Mouse (Mus musculus) testis, adult 2 months (tissue): ENCODE results near the gene Desi1. TPM values are rescaled to one million over a fixed set of nuclear protein-coding genes. Genes with fewer than 3 reads are reported as not detected.

Source experiments
- H3K27ac ChIP-seq: fragments of 200-500 bp; 2 replicates; pipeline ENCODE4 v1.5.1; 2012; ENCODE audit warnings: low read depth, low read length; ENCODE audit not compliant: control insufficient read depth, insufficient read depth
- H3K27me3 ChIP-seq: fragments of 200-500 bp; 2 replicates; pipeline ENCODE4 v1.6.1; 2012; ENCODE audit warnings: mild to moderate bottlenecking, low read length, moderate library complexity; ENCODE audit not compliant: control insufficient read depth, insufficient read depth
- H3K36me3 ChIP-seq: fragments of 200-500 bp; 2 replicates; pipeline ENCODE4 v1.6.1; 2012; ENCODE audit warnings: mild to moderate bottlenecking, low read length; ENCODE audit not compliant: control insufficient read depth, insufficient read depth
- H3K4me1 ChIP-seq: fragments of 200-500 bp; 2 replicates; pipeline ENCODE4 v1.6.1; 2012; ENCODE audit warnings: low read length; ENCODE audit not compliant: control insufficient read depth, insufficient read depth
- H3K4me3 ChIP-seq: fragments of 200-500 bp; 2 replicates; pipeline ENCODE4 v1.5.1; 2012; ENCODE audit warnings: low read depth, mild to moderate bottlenecking, low read length, moderate library complexity, mixed read lengths; ENCODE audit not compliant: control insufficient read depth
- CTCF ChIP-seq: fragments of 200-500 bp; IDR thresholded peaks from 2 replicates; pipeline ENCODE4 v1.5.1; 2012; ENCODE audit warnings: low read depth, mild to moderate bottlenecking, inconsistent platforms, low read length, moderate library complexity; ENCODE audit not compliant: control insufficient read depth, insufficient read depth, insufficient replicate concordance
- POLR2A ChIP-seq: fragments of 200-500 bp; IDR thresholded peaks from 2 replicates; pipeline ENCODE4 v1.6.1; 2012; ENCODE audit warnings: low read depth, mild to moderate bottlenecking, inconsistent platforms, low read length, moderate library complexity; ENCODE audit not compliant: control insufficient read depth
- polyA plus RNA-seq: library from polyadenylated mRNA; depleted of rRNA; stranded (reverse); fragments of >200 nt; gene quantifications from 2 replicates; pipeline ENCODE4 v1.2.3, GENCODE M21; 2012

The Desi1 gene
- polyA plus RNA-seq, 1 experiment, result 682 TPM

DNA sequence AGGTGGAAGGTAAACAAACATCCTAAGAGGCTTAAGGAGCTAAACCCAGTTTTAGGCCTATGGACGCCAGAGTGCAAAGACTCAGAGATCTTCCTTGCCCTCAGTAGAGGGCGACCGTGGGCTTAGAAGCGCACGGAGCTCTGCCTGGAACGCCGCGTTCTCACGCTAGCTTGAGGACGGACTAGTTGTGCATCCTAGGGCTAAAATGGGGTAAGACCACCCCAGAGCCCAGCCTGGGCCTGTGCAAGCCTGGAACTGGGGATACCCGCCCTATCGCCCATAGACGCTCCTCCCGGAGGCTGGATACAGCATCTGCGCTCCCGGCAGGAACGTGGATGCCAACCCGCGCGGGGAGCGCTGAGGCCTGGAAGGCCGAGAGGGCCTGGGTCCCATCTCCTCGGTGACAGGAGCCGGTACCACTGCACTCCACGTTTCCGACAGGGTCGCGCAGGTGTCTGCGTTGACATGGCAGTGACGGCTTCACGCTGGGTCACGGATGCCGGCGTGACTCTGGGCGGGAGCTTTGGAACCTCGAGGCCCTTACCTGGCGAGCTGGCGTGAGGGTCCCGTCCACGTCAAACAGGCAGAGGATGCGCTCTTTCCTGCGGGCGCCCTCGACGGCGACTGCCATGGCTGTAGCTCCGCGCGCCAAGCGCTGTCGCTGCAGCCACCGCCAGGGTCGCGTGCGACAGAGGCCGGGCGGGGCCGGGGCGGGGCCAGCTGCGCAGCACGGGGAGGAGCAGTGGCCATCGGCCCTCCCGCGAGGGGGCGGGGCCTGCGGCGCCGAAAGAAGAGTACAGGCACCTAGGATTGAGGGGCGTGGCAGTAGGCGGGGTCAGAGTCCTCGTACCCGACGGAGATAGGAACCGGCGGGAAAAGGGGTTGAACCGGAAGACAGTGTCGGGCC is 73.2 kb downstream of the Desi1 start, which contains the start of gene Pmm1:
Pmm1 (minus strand) TSS at position 760 of the 907 bp plus-strand sequence.
- TF ChIP-seq POLR2A (peak; percentile 48; the same call in 1 of the 2 replicates), CTCF (peak; percentile 66; the same call in 1 of the 2 replicates)
- Histone ChIP-seq H3K4me3 (peak within 1 kb of the TSS; percentile 88), H3K27ac (peak within 1 kb of the TSS; percentile 61)

DNA sequence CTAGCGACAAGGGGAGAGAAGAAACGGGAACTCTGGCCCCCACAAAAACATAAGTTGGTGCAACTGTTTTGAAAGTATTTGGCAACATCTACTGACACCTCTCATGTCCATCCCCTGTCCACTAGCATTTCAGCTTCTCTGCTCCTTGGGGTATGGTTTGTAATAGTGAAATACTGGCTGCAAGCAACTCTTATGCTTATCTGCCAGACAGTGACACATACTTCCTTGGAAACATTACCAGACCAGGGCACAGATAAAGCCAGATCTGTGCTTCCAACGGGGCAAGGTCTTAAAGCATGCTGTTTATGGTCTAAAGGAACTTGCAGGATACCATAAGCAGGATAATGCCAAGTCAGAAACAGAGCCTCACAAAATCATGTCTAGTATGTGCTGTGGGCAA is 74.8 kb downstream of the Desi1 start:
- TF ChIP-seq POLR2A (no peak), CTCF (no peak)
- no peaks in the 10 kb centered on the region for H3K36me3 ChIP-seq
- no peak overlapping the region for H3K27ac ChIP-seq
- no peak overlapping the region for H3K4me3 ChIP-seq
- peaks cover 10% of the 10 kb centered on the region for H3K4me1 ChIP-seq
- no peaks in the 10 kb centered on the region for H3K27me3 ChIP-seq

More for the DNA sequence above, 73.2 kb downstream of the Desi1 start, which contains the start of gene Pmm1:
- Histone ChIP-seq H3K4me1 (peaks cover 10% of the 10 kb centered on the region), H3K27me3 (no peaks in the 10 kb centered on the region), H3K36me3 (no peaks in the 10 kb centered on the region)

DNA sequence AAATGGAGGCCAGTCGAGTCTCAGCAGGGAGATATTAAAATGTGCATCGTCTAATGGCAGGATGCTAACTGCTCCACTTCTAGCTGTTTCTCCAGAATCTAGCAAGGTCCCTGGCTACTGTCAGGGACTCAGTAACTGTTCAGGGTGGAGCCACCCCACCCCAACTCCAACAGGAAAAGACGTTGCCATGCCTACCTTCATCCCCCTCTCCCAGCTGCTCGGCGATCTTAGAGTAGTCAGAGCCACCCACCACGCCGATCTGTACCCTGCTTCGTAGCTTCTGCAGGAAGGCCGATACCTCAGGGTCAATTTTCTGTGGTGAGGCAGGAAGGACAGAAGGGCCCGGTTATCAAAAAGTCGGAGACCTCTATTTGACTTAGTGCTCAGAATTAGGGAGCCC is 76.1 kb downstream of the Desi1 start:
- Histone ChIP-seq H3K4me1 (peaks cover 10% of the 10 kb centered on the region), H3K27ac (no peak overlapping the region), H3K27me3 (no peaks in the 10 kb centered on the region), H3K4me3 (no peak overlapping the region), H3K36me3 (no peaks in the 10 kb centered on the region)
- TF ChIP-seq CTCF (no peak), POLR2A (no peak)

DNA sequence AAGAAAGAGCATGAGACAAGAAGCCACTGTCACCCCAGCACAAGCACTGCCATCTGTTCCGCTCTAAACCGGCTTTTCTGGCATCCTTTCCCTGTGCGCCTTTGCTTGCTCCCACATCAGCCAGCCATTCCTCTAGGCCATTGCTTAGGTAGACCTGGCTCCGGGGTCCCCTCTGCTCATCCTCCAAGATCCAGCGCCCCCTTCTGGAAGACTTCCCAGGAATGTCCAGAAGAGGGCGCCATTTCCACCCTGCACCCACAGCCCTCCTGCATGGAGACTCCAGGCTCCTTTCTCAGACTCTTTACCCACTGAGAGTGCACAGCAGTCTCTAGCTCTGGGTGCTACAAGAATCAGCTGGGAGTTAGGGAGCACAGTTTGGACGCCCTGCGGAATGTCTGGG is 77.2 kb downstream of the Desi1 start:
- H3K27ac ChIP-seq, result no peak overlapping the region
- no peaks in the 10 kb centered on the region for H3K27me3 ChIP-seq
- TF ChIP-seq CTCF (peak; percentile 84), POLR2A (no peak)
- peaks cover 8% of the 10 kb centered on the region for H3K4me1 ChIP-seq
- no peaks in the 10 kb centered on the region for H3K36me3 ChIP-seq
- no peak overlapping the region for H3K4me3 ChIP-seq

DNA sequence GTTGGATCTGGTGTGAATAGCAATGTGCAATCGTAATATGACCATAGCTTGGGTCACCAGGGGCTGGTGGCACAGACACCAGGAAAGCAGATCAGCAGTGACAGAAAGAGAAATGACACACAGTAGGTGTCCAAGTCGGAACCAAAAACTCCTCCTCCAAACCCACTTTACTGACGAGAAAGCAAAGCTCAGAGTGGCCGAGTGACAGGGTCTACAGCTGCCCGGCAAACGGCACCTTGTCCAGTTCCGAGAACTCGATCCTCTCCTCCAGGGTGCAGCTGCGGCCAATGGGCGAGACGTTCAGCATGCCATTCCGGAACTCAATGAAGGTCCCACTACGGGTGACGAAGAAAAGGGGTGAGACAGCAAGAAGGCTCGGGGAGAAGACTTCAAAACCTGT is 78.2 kb downstream of the Desi1 start:
- peaks cover 7% of the 10 kb centered on the region; the same call in 1 of the 2 replicates for H3K4me1 ChIP-seq
- H3K4me3 ChIP-seq, result no peak overlapping the region
- H3K36me3 ChIP-seq, result no peaks in the 10 kb centered on the region
- TF ChIP-seq CTCF, result no peak
- TF ChIP-seq POLR2A, result no peak
- H3K27me3 ChIP-seq, result no peaks in the 10 kb centered on the region
- H3K27ac ChIP-seq, result no peak overlapping the region

DNA sequence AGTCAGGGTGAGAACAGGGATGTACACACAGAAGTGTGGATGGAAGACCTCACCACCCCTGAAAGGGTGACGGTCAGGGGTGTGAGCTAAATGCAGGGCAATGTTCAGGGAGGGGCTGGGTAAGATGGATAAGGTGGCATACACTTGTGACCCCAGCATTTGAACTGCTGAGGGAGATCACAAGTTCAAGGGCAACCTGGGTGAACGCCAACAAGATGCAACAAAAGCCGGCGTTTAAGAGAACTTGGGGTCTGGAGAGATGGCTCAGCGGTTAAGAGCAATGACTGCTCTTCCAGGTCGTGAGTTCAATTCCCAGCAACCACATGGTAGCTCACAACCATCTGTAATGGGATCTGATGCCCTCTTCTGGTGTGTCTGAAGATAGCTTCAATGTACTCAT is 78.9 kb downstream of the Desi1 start:
- Histone ChIP-seq H3K27me3 (no peaks in the 10 kb centered on the region), H3K4me1 (peaks cover 2% of the 10 kb centered on the region; the same call in 1 of the 2 replicates), H3K36me3 (no peaks in the 10 kb centered on the region), H3K4me3 (no peak overlapping the region), H3K27ac (no peak overlapping the region)
- TF ChIP-seq POLR2A (no peak), CTCF (no peak)

DNA sequence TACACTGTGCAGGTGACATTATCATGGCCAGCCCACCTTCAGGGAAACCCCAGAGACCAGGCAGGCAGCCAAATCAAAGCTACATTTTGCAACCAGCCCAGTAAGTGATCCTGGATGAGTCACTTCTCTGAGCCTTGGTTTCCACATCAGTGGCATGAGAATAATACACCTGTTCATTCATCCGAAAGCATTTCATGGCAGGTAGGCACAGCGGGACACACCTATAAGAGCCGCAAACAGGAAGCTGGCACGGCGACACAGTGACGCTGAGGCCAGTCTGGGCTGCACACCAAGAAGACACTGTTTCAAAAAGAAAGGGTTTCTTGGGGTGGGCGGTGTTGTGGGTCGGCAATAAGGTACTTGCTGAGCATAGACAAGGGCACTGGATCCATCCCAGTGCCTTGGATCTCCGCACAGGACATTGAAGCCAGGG is 79.5 kb downstream of the Desi1 start:
- no peak overlapping the region for H3K27ac ChIP-seq
- no peaks in the 10 kb centered on the region for H3K27me3 ChIP-seq
- TF ChIP-seq POLR2A (no peak), CTCF (no peak)
- no peaks in the 10 kb centered on the region for H3K4me1 ChIP-seq
- H3K4me3 ChIP-seq, result no peak overlapping the region
- no peaks in the 10 kb centered on the region for H3K36me3 ChIP-seq
